Mouse (Mus musculus) MEL (cell line): ENCODE data around the gene AC170998.1.

Experiments used
- CHD1 ChIP-seq: IDR thresholded peaks from 2 replicates; pipeline ENCODE4 v1.6.1; 2012; ENCODE audit warnings: low read depth, mild to moderate bottlenecking, inconsistent platforms, low read length, improper control_type of control experiment
- GABPA ChIP-seq: IDR thresholded peaks from 2 replicates; pipeline ENCODE4 v1.6.1; 2012; ENCODE audit warnings: low read depth, mild to moderate bottlenecking, inconsistent platforms, low read length, improper control_type of control experiment, moderate library complexity
- MEF2A ChIP-seq: IDR thresholded peaks from 2 replicates; pipeline ENCODE4 v1.6.1; 2014; ENCODE audit warnings: low read depth, mild to moderate bottlenecking, inconsistent platforms, low read length, improper control_type of control experiment; ENCODE audit not compliant: poor library complexity, insufficient replicate concordance, severe bottlenecking; ENCODE audit errors: extremely low read depth
- UBTF ChIP-seq: IDR thresholded peaks from 2 replicates; pipeline ENCODE4 v1.6.1; 2012; ENCODE audit warnings: low read depth, mild to moderate bottlenecking, inconsistent platforms, low read length, improper control_type of control experiment, moderate library complexity, borderline replicate concordance; ENCODE audit not compliant: insufficient read depth
- USF1 ChIP-seq: IDR thresholded peaks from 2 replicates; pipeline ENCODE4 v1.6.1; 2014; ENCODE audit warnings: low read depth, mild to moderate bottlenecking, inconsistent platforms, low read length, improper control_type of control experiment, moderate library complexity
- ZKSCAN1 ChIP-seq: IDR thresholded peaks from 2 replicates; pipeline ENCODE4 v1.6.1; 2012; ENCODE audit warnings: low read depth, mild to moderate bottlenecking, inconsistent platforms, low read length, improper control_type of control experiment, moderate library complexity

GRCm38 (mm10) chr17:28689586-28690283 is 36.1 kb upstream of the AC170998.1 start, which contains the start of gene Slc26a8:
- TF ChIP-seq GABPA: no peak
- no peak for TF ChIP-seq USF1
- no peak for TF ChIP-seq MEF2A
- TF ChIP-seq ZKSCAN1: no peak
- TF ChIP-seq CHD1: peak; percentile 91; the same call in 1 of the 2 replicates
- TF ChIP-seq UBTF: peak; percentile 90; the same call in 1 of the 2 replicates
